Mouse (Mus musculus) forebrain, embryonic 13.5 days (tissue): ENCODE results near the gene 1700010I14Rik. TPM values are rescaled to one million over a fixed set of nuclear protein-coding genes. Genes with fewer than 3 reads are reported as not detected.
A peak's percentile ranks its signal among the peaks of the same experiment; 100 is the strongest.

Experiments
- ATAC-seq: fragments of 200-750 bp; cut with Nextera tagmentation; 2 replicates; pipeline ENCODE4 v1.8.0; 2017
- H3K27ac ChIP-seq: fragments of 300-500 bp; sonication (generic); 2 replicates; pipeline ENCODE4 v1.5.1; 2015; ENCODE audit warnings: inconsistent platforms, mild to moderate bottlenecking, moderate library complexity
- H3K27me3 ChIP-seq: fragments of 300-500 bp; sonication (generic); 2 replicates; pipeline ENCODE4 v1.6.1; 2015; ENCODE audit warnings: mild to moderate bottlenecking, inconsistent platforms
- H3K36me3 ChIP-seq: fragments of 300-500 bp; sonication (generic); 2 replicates; pipeline ENCODE4 v1.6.1; 2015; ENCODE audit warnings: mild to moderate bottlenecking, inconsistent platforms; ENCODE audit not compliant: poor library complexity, severe bottlenecking
- H3K4me1 ChIP-seq: fragments of 300-500 bp; sonication (generic); 2 replicates; pipeline ENCODE4 v1.6.1; 2015; ENCODE audit warnings: inconsistent platforms
- H3K4me2 ChIP-seq: fragments of 300-500 bp; sonication (generic); 2 replicates; pipeline ENCODE4 v1.6.1; 2015; ENCODE audit warnings: inconsistent platforms, mild to moderate bottlenecking, moderate library complexity
- H3K4me3 ChIP-seq: fragments of 300-500 bp; sonication (generic); 2 replicates; pipeline ENCODE4 v1.5.1; 2015; ENCODE audit warnings: mild to moderate bottlenecking, inconsistent platforms
- H3K9ac ChIP-seq: fragments of 300-500 bp; sonication (generic); 2 replicates; pipeline ENCODE4 v1.6.1; 2015; ENCODE audit warnings: mild to moderate bottlenecking, inconsistent platforms
- H3K9me3 ChIP-seq: fragments of 300-500 bp; sonication (generic); replicated peaks from 2 replicates; pipeline ENCODE4 v1.6.1; 2016; ENCODE audit warnings: inconsistent platforms
- WGBS: fragments of 180-500 bp; shearing (Covaris S2); methylation state at CpG from one replicate; pipeline ENCODE4 v1.1.7; 2015; 5-methylcytosine and 5-hydroxymethylcytosine counted together
- polyA plus RNA-seq: library from polyadenylated mRNA; unstranded; fragments of >200 nt; fragmentation: Nextera tagmentation; extraction: Ambion mirVana; gene quantifications from 2 replicates; pipeline ENCODE4 v1.2.1, GENCODE M21; 2015

1700010I14Rik gene
- polyA plus RNA-seq, 1 experiment from 2014 or later: 2.1 TPM

DNA sequence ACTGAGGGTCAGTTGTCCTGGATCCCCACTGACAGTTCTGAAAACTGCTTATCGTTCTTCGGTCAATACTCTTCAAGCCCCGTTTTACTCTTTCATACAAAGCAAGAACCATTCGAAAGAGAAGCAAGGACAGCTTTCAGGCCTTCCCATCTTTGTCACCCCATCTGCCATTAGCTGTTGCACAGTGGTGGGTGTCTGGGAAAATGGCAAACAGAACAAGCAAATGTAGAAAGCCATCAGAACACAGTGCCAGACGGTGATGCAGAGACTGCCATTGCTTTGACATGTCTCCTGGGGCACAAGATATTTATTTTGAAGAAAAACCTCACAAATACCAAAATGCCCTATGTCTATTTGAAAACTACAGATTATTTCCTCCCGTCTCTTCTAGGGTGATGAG, 11.4 kb upstream of the 1700010I14Rik start:
- H3K9me3 ChIP-seq: no peaks in the 10 kb centered on the region
- H3K9ac ChIP-seq: no peak overlapping the region
- ATAC-seq: no peak
- H3K4me2 ChIP-seq: no peak overlapping the region
- peaks cover 21% of the 10 kb centered on the region for H3K4me1 ChIP-seq
- H3K4me3 ChIP-seq: no peak overlapping the region
- peaks cover 54% of the 10 kb centered on the region for H3K36me3 ChIP-seq
- H3K27me3 ChIP-seq: no peaks in the 10 kb centered on the region
- 87% methylated on average over 6 of the region's 6 CpGs for WGBS
- H3K27ac ChIP-seq: no peak overlapping the region; the same call in 1 of the 2 replicates

DNA sequence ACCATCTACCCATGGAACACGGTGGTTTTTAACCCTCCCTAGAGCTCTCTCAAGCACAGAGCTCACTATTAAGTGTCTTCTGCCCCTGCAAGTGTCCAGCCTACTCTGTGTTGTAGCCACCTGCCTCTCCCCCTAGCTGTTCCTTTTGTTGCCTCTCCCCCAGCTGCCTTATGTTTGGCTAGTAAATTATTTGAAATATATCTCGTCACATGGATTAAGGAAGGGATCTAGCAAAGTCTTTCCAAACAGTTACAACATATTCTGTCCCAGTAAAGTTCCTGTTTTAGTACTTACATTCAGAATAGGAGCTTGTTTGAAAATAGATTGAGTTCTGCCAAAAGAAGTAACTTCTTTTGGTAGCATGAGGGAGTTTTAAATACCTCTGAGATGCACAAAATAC, 10.9 kb upstream of the 1700010I14Rik start:
- H3K4me2 ChIP-seq: no peak overlapping the region
- no peak for ATAC-seq
- H3K27me3 ChIP-seq: no peaks in the 10 kb centered on the region
- H3K36me3 ChIP-seq: peaks cover 59% of the 10 kb centered on the region
- H3K27ac ChIP-seq: no peak overlapping the region; the same call in 1 of the 2 replicates
- peaks cover 15% of the 10 kb centered on the region for H3K4me1 ChIP-seq
- WGBS: 86% methylated on average over 2 of the region's 2 CpGs
- H3K9ac ChIP-seq: no peak overlapping the region
- H3K4me3 ChIP-seq: no peak overlapping the region
- H3K9me3 ChIP-seq: no peaks in the 10 kb centered on the region

DNA sequence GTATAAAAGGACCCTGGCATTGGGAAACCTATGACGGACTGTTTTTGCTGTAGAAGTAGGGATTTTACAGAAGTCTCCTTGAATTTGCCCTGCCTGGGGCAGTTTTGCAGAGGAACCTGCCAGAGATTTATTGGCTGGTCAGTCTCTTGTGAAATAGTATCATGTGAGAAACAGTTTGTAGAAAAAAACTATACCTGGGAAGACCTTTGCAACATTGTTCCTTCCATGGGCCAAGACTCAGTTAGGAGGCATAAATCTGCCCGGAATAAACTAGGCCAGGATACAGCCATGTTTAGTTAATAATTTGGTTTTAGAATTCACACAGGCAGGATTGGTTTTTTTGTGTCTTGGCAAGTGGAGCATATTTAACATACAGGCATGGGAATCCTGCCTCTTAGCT, 4.6 kb upstream of the 1700010I14Rik start:
- ATAC-seq: no peak
- Histone ChIP-seq H3K27ac (no peak overlapping the region), H3K36me3 (peaks cover 41% of the 10 kb centered on the region), H3K9ac (no peak overlapping the region), H3K4me3 (no peak overlapping the region), H3K9me3 (no peaks in the 10 kb centered on the region), H3K4me1 (peaks cover 27% of the 10 kb centered on the region), H3K27me3 (no peaks in the 10 kb centered on the region), H3K4me2 (no peak overlapping the region)
- 83% methylated on average over 2 of the region's 2 CpGs for WGBS

DNA sequence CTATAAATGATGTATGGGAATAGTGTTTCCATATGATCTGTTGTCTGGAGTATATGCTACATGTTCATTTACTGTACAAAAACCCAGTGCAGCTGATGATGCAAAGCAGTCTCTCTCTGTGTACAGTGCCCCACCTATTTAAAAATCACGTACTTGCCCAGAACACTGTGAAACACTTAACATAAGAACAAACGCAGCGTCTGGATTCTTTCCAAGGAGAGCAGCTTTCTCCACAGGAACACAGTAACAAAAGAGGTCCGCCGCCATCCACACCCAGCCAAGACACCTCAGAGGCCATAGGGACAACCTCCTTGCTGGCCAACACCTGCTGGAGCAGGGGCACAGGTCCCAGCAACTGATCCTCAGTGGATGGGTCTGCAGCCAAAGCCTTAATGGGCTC, 2.4 kb upstream of the 1700010I14Rik start:
- H3K4me3 ChIP-seq: no peak overlapping the region
- H3K27me3 ChIP-seq: no peaks in the 10 kb centered on the region
- peak overlapping the region; percentile 68 for H3K27ac ChIP-seq
- H3K9ac ChIP-seq: no peak overlapping the region
- peaks cover 35% of the 10 kb centered on the region for H3K4me1 ChIP-seq
- peaks cover 24% of the 10 kb centered on the region for H3K36me3 ChIP-seq
- WGBS: 28% methylated on average over 5 of the region's 5 CpGs
- no peaks in the 10 kb centered on the region for H3K9me3 ChIP-seq
- peak; percentile 36; the same call in 1 of the 2 replicates for ATAC-seq
- no peak overlapping the region for H3K4me2 ChIP-seq

GRCm38 (mm10) chr17:8986551-8986950, 1.6 kb upstream of the 1700010I14Rik start:
- Histone ChIP-seq H3K4me1 (peaks cover 35% of the 10 kb centered on the region), H3K9me3 (no peaks in the 10 kb centered on the region), H3K4me2 (no peak overlapping the region), H3K36me3 (peaks cover 20% of the 10 kb centered on the region), H3K27ac (peak overlapping the region; percentile 48; the same call in 1 of the 2 replicates), H3K4me3 (no peak overlapping the region), H3K27me3 (no peaks in the 10 kb centered on the region), H3K9ac (no peak overlapping the region)
- no peak for ATAC-seq
- 67% methylated on average over 2 of the region's 2 CpGs for WGBS

DNA sequence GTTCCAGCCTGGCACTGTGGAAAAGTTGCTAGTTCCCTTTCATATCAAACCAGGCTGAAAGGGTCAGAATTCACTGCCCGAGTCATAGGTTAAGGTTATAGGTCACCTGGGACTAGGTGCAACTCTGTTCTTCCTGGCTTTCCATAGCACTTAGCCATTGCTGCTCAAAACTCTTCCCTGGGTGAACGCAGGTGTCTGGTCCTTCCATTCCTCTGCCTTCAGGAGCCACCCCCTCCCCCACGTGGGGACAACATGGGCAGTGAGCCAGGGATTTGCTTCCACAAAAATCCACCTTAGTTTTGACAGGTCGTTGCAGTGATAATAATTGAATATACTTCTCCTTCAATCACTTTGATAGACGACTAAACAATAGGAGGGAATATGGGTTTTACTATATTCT, 764 bp upstream of the 1700010I14Rik start:
- WGBS: 80% methylated on average over 5 of the region's 5 CpGs
- no peak overlapping the region for H3K27ac ChIP-seq

GRCm38 (mm10) chr17:8991160-8991559, 3.0 kb downstream of the 1700010I14Rik start:
- Histone ChIP-seq H3K27me3 (no peaks in the 10 kb centered on the region), H3K4me2 (no peak overlapping the region), H3K36me3 (no peaks in the 10 kb centered on the region), H3K4me1 (peaks cover 15% of the 10 kb centered on the region), H3K9me3 (no peaks in the 10 kb centered on the region), H3K27ac (no peak overlapping the region), H3K4me3 (no peak overlapping the region), H3K9ac (no peak overlapping the region)
- ATAC-seq: no peak
- 28% methylated on average over 8 of the region's 8 CpGs for WGBS

More for the DNA sequence above, 764 bp upstream of the 1700010I14Rik start:
- no peaks in the 10 kb centered on the region for H3K27me3 ChIP-seq
- ATAC-seq: no peak
- no peak overlapping the region for H3K4me2 ChIP-seq
- peaks cover 12% of the 10 kb centered on the region for H3K36me3 ChIP-seq
- H3K9me3 ChIP-seq: no peaks in the 10 kb centered on the region
- peaks cover 35% of the 10 kb centered on the region for H3K4me1 ChIP-seq
- H3K4me3 ChIP-seq: no peak overlapping the region
- H3K9ac ChIP-seq: no peak overlapping the region

DNA sequence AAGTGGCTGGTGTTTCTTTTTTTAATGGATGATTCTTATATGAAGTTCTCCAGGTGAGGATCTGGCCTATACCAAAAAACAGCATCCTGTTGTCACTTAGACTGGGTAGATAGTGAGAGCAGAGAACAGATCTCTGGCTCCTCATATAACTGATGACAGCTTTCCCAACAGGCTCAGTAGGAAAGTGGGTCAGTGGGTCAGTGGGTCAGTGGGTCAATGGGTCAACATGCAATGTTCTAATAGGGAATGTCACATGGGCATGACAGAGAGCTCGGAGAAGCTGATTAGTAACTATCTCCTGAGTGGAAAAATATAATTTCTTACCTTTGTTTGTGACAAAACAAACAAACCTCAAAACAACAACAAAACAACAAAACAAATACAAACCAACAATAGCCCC, 7.2 kb downstream of the 1700010I14Rik start:
- H3K27me3 ChIP-seq: no peaks in the 10 kb centered on the region
- no peak overlapping the region for H3K27ac ChIP-seq
- no peak overlapping the region for H3K4me2 ChIP-seq
- no peaks in the 10 kb centered on the region for H3K9me3 ChIP-seq
- peaks cover 2% of the 10 kb centered on the region for H3K36me3 ChIP-seq
- no peak overlapping the region for H3K4me3 ChIP-seq
- WGBS: 92% methylated on average over 1 of the region's 1 CpGs
- no peak for ATAC-seq
- H3K9ac ChIP-seq: no peak overlapping the region
- H3K4me1 ChIP-seq: no peaks in the 10 kb centered on the region

- no peak for ATAC-seq
- Histone ChIP-seq H3K9ac (no peak overlapping the region), H3K4me1 (no peaks in the 10 kb centered on the region), H3K4me2 (no peak overlapping the region), H3K27me3 (no peaks in the 10 kb centered on the region), H3K36me3 (peaks cover 3% of the 10 kb centered on the region), H3K27ac (no peak overlapping the region), H3K4me3 (no peak overlapping the region), H3K9me3 (no peaks in the 10 kb centered on the region)
- 73% methylated on average over 4 of the region's 4 CpGs for WGBS
Observed at GRCm38 (mm10) chr17:9002438-9002837, 14.3 kb downstream of the 1700010I14Rik start.

DNA sequence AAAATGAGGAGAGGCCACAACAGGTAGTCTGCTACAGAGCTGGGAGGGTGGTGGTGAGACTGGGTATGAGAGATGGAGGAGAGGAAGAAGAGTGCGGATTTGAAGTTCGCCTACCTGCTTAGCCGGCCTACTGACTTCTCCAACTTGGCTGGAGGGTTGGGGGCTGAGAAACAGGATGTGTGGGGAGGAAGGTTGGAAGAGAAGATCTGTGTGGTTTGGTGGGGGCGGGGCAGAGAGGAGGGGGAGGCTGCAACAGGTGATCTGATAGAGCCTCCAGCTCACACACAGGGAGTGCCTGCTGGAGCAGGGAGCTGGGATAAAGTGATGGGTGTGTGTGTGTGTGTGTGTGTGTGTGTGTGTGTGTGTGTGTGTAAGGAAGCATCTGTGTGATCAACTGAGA, 16.4 kb downstream of the 1700010I14Rik start:
- H3K4me1 ChIP-seq: no peaks in the 10 kb centered on the region
- H3K27ac ChIP-seq: no peak overlapping the region
- H3K4me3 ChIP-seq: no peak overlapping the region
- H3K4me2 ChIP-seq: no peak overlapping the region
- H3K9ac ChIP-seq: no peak overlapping the region
- no peak for ATAC-seq
- H3K9me3 ChIP-seq: no peaks in the 10 kb centered on the region
- peaks cover 3% of the 10 kb centered on the region; the same call in 1 of the 2 replicates for H3K36me3 ChIP-seq
- WGBS: 94% methylated on average over 4 of the region's 4 CpGs
- H3K27me3 ChIP-seq: no peaks in the 10 kb centered on the region

- no peaks in the 10 kb centered on the region for H3K9me3 ChIP-seq
- no peak overlapping the region for H3K4me3 ChIP-seq
- H3K9ac ChIP-seq: 0 out of 2 replicates have a peak overlapping the region, but pooled peaks have one; percentile 26
- 22% methylated on average over 14 of the region's 14 CpGs for WGBS
- peak; percentile 68 for ATAC-seq
- H3K27me3 ChIP-seq: no peaks in the 10 kb centered on the region
- peaks cover 26% of the 10 kb centered on the region for H3K4me1 ChIP-seq
- H3K36me3 ChIP-seq: no peaks in the 10 kb centered on the region
- H3K27ac ChIP-seq: peak overlapping the region; percentile 27
- H3K4me2 ChIP-seq: no peak overlapping the region; the same call in 1 of the 2 replicates
Observed at GRCm38 (mm10) chr17:9023198-9023942, 35.2 kb downstream of the 1700010I14Rik start.

- Histone ChIP-seq H3K4me3 (no peak overlapping the region), H3K4me2 (no peak overlapping the region), H3K9me3 (no peaks in the 10 kb centered on the region), H3K36me3 (no peaks in the 10 kb centered on the region), H3K4me1 (peaks cover 31% of the 10 kb centered on the region), H3K9ac (no peak overlapping the region), H3K27ac (no peak overlapping the region), H3K27me3 (no peaks in the 10 kb centered on the region)
- 77% methylated on average over 5 of the region's 5 CpGs for WGBS
- no peak for ATAC-seq
Observed at GRCm38 (mm10) chr17:9030181-9030580, 42.0 kb downstream of the 1700010I14Rik start.
